Mouse (Mus musculus) yolk sac, embryonic 10.5 days (tissue): ENCODE results near the gene Rwdd2b.

Source experiments
- DNase-seq: peaks from one replicate; pipeline ENCODE4 v3.0.0-alpha.2; 2017; ENCODE audit warnings: low spot score

Gene Rwdd2b

DNA sequence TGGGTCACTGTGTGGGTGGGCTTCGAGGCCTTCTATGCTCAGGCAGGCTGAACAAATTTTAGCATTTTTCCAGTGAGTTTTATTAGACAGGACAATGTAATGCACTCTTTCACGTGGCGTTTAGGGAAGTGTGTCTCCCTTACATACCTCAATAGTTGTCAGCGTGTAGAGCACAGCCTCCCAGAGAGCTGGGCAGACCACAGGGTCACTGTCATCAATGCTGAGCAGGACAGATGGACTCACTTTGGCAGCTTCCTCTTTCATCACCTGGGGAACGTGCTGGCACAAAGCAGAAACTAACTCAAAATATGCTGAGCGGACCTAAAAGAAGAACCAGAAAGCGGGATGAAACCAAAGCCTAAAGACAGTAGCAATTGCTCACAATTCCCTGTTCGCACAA is 19.7 kb downstream of the Rwdd2b start:
- no peak for DNase-seq

DNA sequence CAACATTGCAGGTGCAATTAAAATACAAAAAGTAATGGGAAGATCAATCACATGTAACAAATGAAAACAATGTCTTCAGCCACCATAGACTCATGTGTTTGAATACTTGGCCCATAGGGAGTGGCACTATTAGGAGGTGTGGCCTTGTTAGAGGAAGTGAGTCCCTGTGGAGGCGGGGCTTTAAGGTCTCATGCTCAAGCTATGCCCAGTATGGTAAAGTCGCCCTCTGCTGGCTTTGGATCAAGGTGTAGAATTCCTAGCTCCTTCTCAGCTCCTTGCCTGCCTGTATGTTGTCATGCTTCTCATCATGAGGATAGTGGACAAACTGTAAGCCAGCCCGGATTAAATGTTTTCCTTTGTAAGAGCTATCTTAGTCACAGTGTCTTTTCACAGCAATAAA is 35.4 kb downstream of the Rwdd2b start:
- peak; percentile 6 for DNase-seq

GRCm38 (mm10) chr16:87393813-87394548 is 46.4 kb downstream of the Rwdd2b start:
- DNase-seq = peak; percentile 45

DNA sequence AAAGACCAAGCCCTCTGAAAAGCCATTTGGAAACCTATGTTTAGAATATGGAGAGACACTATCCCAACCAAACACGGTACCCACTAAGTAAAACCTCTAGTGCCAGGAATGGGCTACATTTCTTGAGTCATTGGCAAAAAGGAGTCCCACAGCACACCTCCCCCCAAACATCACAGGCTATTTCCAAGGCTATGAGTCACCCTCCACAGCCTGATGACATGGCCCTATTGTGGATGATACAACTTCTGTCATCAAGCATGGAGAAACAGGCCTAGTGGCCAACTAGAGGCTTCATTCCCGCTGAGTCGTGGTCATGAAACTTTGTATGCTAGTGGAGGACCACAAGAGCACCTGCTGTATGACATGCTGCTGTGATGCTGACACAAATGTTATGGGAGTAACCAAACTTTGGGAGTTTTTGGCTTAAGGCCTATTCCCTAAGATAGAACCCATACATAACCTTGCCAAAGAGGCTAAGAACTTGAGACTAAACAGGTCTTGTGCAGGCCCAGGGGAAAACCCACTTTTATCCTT is 52.9 kb downstream of the Rwdd2b start:
- DNase-seq = no peak

GRCm38 (mm10) chr16:87384366-87384765 is 56.0 kb downstream of the Rwdd2b start:
- no peak for DNase-seq
